Mouse (Mus musculus): Measurements from ENCODE around the gene Itgb8. TPM values are rescaled to one million over a fixed set of nuclear protein-coding genes. Genes with fewer than 3 reads are reported as not detected.

Itgb8 gene
- polyA plus RNA-seq, 1 experiment from 2014 or later = 6.6 TPM

DNA sequence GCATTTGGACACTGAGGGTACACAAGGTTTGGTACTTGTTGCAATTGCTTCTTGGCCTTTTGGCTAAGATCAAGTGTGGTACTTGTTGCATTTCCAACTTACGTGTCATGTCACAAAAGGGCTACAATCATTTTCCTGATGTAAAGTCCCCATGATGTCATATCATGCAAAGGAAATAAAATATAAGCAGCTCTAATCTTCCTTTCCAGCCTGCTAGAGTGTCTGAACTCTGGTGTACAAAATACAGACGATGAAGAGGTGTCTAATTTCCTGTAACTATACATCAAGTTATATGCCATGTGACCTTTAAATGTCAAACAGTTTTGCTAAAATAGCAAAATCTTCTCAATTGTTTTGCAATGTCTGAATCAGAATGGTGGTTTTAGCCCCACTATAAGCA, 34.2 kb downstream of the Itgb8 start:
- H3K27me3 ChIP-seq (ENCODE audit: control insufficient read depth, insufficient read depth, low read length) = no peaks in the 10 kb centered on the region
- no peak for ATAC-seq (ENCODE audit: insufficient number of reproducible peaks, insufficient read depth, low FRiP score, low read depth)
- no peaks in the 10 kb centered on the region for H3K9me3 ChIP-seq (ENCODE audit: control insufficient read depth, low read depth, low read length)
- 60% methylated on average over 2 of the region's 2 CpGs for WGBS
- no peak overlapping the region for H3K9ac ChIP-seq (replicated peaks; ENCODE audit: low read depth, low read length)
- no peak overlapping the region for H3K4me2 ChIP-seq (replicated peaks; ENCODE audit: low read depth, low read length)
- no peaks in the 10 kb centered on the region for H3K4me1 ChIP-seq (ENCODE audit: control insufficient read depth, insufficient read depth, low read length)
- no peak overlapping the region for H3K4me3 ChIP-seq (ENCODE audit: low read depth, low read length)
- H3K27ac ChIP-seq (ENCODE audit: low read length) = no peak overlapping the region
- H3K36me3 ChIP-seq (ENCODE audit: control insufficient read depth, insufficient read depth, low read length) = no peaks in the 10 kb centered on the region

DNA sequence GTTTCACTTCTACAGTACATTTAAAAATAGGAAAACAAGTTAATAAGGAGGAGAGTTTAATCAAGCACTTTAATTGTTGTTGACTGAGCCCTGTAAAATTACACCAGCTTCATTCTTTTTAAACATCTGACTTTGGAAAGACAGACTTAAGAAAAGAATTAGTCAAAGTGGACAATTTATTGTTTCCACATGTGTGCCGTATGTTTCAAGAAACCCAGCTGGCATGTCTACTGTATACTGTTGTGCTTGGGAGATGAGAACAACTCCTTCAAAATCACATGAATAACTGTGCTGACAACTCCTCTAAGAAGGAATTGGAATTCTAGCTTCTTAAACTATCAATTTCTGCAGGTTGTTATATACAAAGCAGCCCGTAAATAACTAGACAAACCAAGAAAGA, 35.8 kb downstream of the Itgb8 start:
- Histone ChIP-seq H3K27me3 (ENCODE audit: control insufficient read depth, insufficient read depth, low read length) (no peaks in the 10 kb centered on the region), H3K27ac (ENCODE audit: low read length) (no peak overlapping the region), H3K4me1 (ENCODE audit: control insufficient read depth, insufficient read depth, low read length) (no peaks in the 10 kb centered on the region), H3K4me2 (replicated peaks; ENCODE audit: low read depth, low read length) (no peak overlapping the region), H3K4me3 (ENCODE audit: low read depth, low read length) (no peak overlapping the region), H3K9me3 (ENCODE audit: control insufficient read depth, low read depth, low read length) (no peaks in the 10 kb centered on the region), H3K9ac (replicated peaks; ENCODE audit: low read depth, low read length) (no peak overlapping the region), H3K36me3 (ENCODE audit: control insufficient read depth, insufficient read depth, low read length) (no peaks in the 10 kb centered on the region)
- no peak for ATAC-seq (ENCODE audit: insufficient number of reproducible peaks, insufficient read depth, low FRiP score, low read depth)
- WGBS = 63% methylated on average over 2 of the region's 2 CpGs

DNA sequence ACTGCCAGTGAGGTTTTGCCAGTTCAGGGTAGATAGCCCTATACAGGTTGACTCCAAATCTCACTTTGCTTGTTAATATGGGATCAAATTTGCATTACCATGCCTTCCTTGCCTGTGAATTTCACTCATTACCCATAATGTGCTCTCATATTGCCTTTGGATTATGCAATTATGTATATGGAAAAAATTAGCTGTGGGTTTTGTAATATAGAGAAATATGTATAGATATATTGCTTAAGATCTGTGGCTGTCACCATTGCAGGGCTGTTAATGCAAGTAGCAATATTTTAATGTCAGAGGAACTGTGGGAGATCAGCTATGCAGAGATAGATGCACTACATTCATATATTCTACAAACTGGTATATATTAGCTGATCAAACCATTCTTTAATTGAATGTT, 43.5 kb downstream of the Itgb8 start:
- Histone ChIP-seq H3K27ac (ENCODE audit: low read length) (no peak overlapping the region), H3K27me3 (ENCODE audit: control insufficient read depth, insufficient read depth, low read length) (no peaks in the 10 kb centered on the region), H3K9ac (replicated peaks; ENCODE audit: low read depth, low read length) (no peak overlapping the region), H3K4me1 (ENCODE audit: control insufficient read depth, insufficient read depth, low read length) (no peaks in the 10 kb centered on the region), H3K9me3 (ENCODE audit: control insufficient read depth, low read depth, low read length) (no peaks in the 10 kb centered on the region), H3K4me3 (ENCODE audit: low read depth, low read length) (no peak overlapping the region), H3K4me2 (replicated peaks; ENCODE audit: low read depth, low read length) (no peak overlapping the region), H3K36me3 (ENCODE audit: control insufficient read depth, insufficient read depth, low read length) (no peaks in the 10 kb centered on the region)
- ATAC-seq (ENCODE audit: insufficient number of reproducible peaks, insufficient read depth, low FRiP score, low read depth) = no peak

DNA sequence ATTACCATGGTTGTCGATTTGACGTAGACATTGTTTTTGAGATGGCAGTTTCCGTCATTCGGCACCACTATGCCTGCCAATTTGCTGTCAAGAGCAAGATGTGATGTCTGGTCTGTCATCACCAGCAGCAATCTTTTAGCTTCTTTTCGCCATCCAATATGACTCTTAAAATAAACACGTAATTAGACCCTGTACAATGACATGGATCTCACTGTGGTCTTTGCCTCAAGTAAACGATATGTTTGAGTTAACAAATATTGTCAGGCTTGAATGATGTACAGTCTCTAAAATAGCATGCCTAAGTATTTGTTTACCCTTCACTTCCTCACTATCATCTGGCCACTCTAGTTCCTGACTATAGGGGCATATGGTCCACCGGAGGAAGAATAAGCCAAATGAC, 48.8 kb downstream of the Itgb8 start:
- Histone ChIP-seq H3K9ac (replicated peaks; ENCODE audit: low read depth, low read length) (no peak overlapping the region), H3K9me3 (ENCODE audit: control insufficient read depth, low read depth, low read length) (no peaks in the 10 kb centered on the region), H3K27ac (ENCODE audit: low read length) (no peak overlapping the region), H3K4me2 (replicated peaks; ENCODE audit: low read depth, low read length) (no peak overlapping the region), H3K36me3 (ENCODE audit: control insufficient read depth, insufficient read depth, low read length) (no peaks in the 10 kb centered on the region; the same call in 1 of the 2 replicates), H3K27me3 (ENCODE audit: control insufficient read depth, insufficient read depth, low read length) (no peaks in the 10 kb centered on the region), H3K4me1 (ENCODE audit: control insufficient read depth, insufficient read depth, low read length) (no peaks in the 10 kb centered on the region), H3K4me3 (ENCODE audit: low read depth, low read length) (no peak overlapping the region)
- 74% methylated on average over 8 of the region's 8 CpGs for WGBS
- no peak for ATAC-seq (ENCODE audit: insufficient number of reproducible peaks, insufficient read depth, low FRiP score, low read depth)

DNA sequence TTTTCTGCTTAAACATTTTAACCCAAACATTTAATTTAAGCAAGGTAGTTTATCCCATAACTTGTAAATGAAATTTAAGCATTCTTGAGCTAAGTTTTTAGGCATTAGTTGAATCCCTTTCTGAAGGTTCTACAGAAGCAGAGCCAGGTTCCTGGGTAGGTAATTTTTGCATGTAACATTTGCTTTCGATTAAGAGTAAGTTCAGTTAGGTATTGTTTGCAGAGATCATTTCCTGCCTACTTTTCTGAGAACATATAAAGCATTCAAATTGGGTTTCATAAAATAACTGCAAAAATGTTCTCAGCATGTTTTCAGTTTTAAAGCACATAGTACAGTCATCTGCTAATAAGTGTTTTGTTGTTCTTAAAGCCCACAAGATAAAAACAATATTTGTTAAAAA, 53.2 kb downstream of the Itgb8 start:
- H3K27ac ChIP-seq (ENCODE audit: low read length) = no peak overlapping the region
- no peak overlapping the region for H3K4me3 ChIP-seq (ENCODE audit: low read depth, low read length)
- H3K9me3 ChIP-seq (ENCODE audit: control insufficient read depth, low read depth, low read length) = no peaks in the 10 kb centered on the region
- no peaks in the 10 kb centered on the region for H3K4me1 ChIP-seq (ENCODE audit: control insufficient read depth, insufficient read depth, low read length)
- no peak overlapping the region for H3K4me2 ChIP-seq (replicated peaks; ENCODE audit: low read depth, low read length)
- no peak overlapping the region for H3K9ac ChIP-seq (replicated peaks; ENCODE audit: low read depth, low read length)
- no peaks in the 10 kb centered on the region for H3K27me3 ChIP-seq (ENCODE audit: control insufficient read depth, insufficient read depth, low read length)
- no peaks in the 10 kb centered on the region; the same call in 1 of the 2 replicates for H3K36me3 ChIP-seq (ENCODE audit: control insufficient read depth, insufficient read depth, low read length)
- no peak for ATAC-seq (ENCODE audit: insufficient number of reproducible peaks, insufficient read depth, low FRiP score, low read depth)
- 72% methylated on average over 1 of the region's 1 CpGs for WGBS

DNA sequence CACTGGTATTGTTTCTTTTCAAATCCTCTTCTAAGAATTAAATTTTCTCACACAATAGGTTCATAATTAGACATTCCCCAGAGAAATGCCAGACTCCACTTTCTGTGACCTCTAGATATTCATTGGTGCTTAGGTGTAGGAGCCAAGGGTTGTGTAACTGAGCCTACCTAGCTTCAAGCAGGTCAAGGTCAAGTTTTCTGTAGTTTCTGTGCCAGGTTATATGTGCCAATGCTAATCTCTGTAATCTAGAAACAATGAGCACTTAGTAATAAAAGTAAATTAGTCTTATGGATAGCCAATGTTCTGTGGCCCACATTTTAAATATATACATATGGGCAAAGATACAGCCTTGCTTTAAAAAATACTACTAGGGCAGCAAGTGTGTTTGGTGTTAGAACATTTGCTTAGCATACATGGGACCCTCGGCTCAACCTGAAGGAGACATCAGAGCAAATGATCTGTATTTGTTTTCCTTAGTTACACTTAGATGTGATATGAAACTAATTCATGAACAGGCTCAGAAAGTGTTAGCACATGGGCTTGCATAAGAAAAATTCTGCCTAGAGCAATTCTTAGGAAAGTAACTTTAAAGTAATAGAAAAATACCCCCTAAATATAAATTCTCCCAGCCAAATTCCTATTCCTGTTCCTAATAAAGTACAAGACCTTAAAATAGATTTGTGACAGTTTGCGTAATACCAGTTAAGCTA, 56.2 kb downstream of the Itgb8 start:
- Histone ChIP-seq H3K9ac (replicated peaks; ENCODE audit: low read depth, low read length) (no peak overlapping the region), H3K27ac (ENCODE audit: low read length) (no peak overlapping the region), H3K4me3 (ENCODE audit: low read depth, low read length) (no peak overlapping the region), H3K36me3 (ENCODE audit: control insufficient read depth, insufficient read depth, low read length) (0 out of 2 replicates have a peak, but pooled peaks cover 2% of the 10 kb centered on the region), H3K4me1 (ENCODE audit: control insufficient read depth, insufficient read depth, low read length) (no peaks in the 10 kb centered on the region), H3K4me2 (replicated peaks; ENCODE audit: low read depth, low read length) (no peak overlapping the region), H3K9me3 (ENCODE audit: control insufficient read depth, low read depth, low read length) (no peaks in the 10 kb centered on the region), H3K27me3 (ENCODE audit: control insufficient read depth, insufficient read depth, low read length) (no peaks in the 10 kb centered on the region)
- 51% methylated on average over 2 of the region's 2 CpGs for WGBS
- ATAC-seq (ENCODE audit: insufficient number of reproducible peaks, insufficient read depth, low FRiP score, low read depth) = no peak

DNA sequence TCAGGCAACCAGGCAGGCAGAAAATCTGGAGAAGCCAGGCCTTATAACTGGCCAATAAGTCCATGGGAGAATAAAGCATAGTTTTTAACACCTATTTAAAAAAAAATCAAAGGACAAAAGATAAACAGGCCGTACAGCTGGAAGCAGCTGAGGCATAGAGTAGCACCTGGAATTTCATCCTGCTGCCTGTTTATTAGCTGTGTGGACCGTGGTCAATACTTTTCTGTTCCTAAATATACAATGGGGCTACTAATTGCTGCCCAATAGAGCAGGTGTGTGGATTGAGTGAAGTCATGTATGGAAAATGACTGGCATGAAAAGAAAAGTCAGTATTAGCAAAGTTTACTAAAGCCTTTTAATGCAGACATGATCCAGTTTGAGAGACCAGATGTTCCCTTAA, 62.6 kb downstream of the Itgb8 start:
- H3K9me3 ChIP-seq (ENCODE audit: control insufficient read depth, low read depth, low read length) = no peaks in the 10 kb centered on the region
- no peak overlapping the region for H3K27ac ChIP-seq (ENCODE audit: low read length)
- 64% methylated on average over 2 of the region's 2 CpGs for WGBS
- no peak overlapping the region for H3K9ac ChIP-seq (replicated peaks; ENCODE audit: low read depth, low read length)
- ATAC-seq (ENCODE audit: insufficient number of reproducible peaks, insufficient read depth, low FRiP score, low read depth) = no peak
- 0 out of 2 replicates have a peak, but pooled peaks cover 2% of the 10 kb centered on the region for H3K36me3 ChIP-seq (ENCODE audit: control insufficient read depth, insufficient read depth, low read length)
- H3K27me3 ChIP-seq (ENCODE audit: control insufficient read depth, insufficient read depth, low read length) = no peaks in the 10 kb centered on the region
- no peak overlapping the region for H3K4me2 ChIP-seq (replicated peaks; ENCODE audit: low read depth, low read length)
- no peaks in the 10 kb centered on the region for H3K4me1 ChIP-seq (ENCODE audit: control insufficient read depth, insufficient read depth, low read length)
- H3K4me3 ChIP-seq (ENCODE audit: low read depth, low read length) = no peak overlapping the region

DNA sequence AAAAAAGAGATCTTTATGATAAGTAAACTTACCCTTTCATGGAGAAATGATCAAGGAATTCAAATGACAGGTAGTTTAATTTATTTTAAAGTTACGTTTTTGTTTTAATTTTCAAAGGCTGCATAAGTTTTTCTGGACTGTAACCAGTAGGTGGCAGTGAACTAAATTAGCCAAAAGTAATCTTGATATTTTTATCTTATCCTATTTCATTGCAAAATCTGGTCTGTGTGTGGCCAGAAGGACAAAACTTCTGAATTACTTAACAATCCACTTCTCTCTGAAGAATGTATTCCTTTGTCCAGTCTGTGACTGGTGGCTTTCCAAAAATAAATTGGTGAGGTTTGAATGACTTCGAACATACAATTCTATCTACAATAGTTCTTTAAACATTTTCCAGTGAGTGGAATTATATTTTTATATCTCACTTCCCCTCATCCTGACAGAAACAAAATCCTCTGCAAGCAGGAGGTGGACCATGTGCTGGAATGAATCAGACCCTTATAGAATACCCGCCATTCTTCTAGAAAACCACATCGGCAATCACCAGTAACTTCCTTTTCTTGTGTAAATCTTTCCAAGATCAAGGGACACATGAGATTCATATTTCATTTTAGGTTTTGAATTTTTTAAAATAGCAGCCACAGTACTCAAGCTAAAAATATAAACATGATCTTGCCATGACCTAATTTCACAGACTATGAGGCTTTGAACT, 68.6 kb downstream of the Itgb8 start:
- Histone ChIP-seq H3K9me3 (ENCODE audit: control insufficient read depth, low read depth, low read length) (no peaks in the 10 kb centered on the region), H3K36me3 (ENCODE audit: control insufficient read depth, insufficient read depth, low read length) (peaks cover 4% of the 10 kb centered on the region; the same call in 1 of the 2 replicates), H3K27ac (ENCODE audit: low read length) (no peak overlapping the region), H3K4me2 (replicated peaks; ENCODE audit: low read depth, low read length) (no peak overlapping the region), H3K4me1 (ENCODE audit: control insufficient read depth, insufficient read depth, low read length) (no peaks in the 10 kb centered on the region), H3K4me3 (ENCODE audit: low read depth, low read length) (no peak overlapping the region), H3K27me3 (ENCODE audit: control insufficient read depth, insufficient read depth, low read length) (no peaks in the 10 kb centered on the region), H3K9ac (replicated peaks; ENCODE audit: low read depth, low read length) (no peak overlapping the region)
- WGBS = 70% methylated on average over 4 of the region's 4 CpGs
- no peak for ATAC-seq (ENCODE audit: insufficient number of reproducible peaks, insufficient read depth, low FRiP score, low read depth)
